Mouse (Mus musculus) thymus, adult 2 months (tissue): ENCODE data around the gene Ssh2.

Experiments
- CTCF ChIP-seq: fragments of 200-500 bp; IDR thresholded peaks from 2 replicates; pipeline ENCODE4 v1.5.1; 2012; ENCODE audit warnings: mild to moderate bottlenecking, control low read depth, low read length, moderate library complexity, borderline replicate concordance; ENCODE audit not compliant: control insufficient read depth, poor library complexity, insufficient read depth; ENCODE audit errors: extremely low read depth
- POLR2A ChIP-seq: fragments of 200-500 bp; IDR thresholded peaks from 2 replicates; pipeline ENCODE4 v1.6.1; 2012; ENCODE audit warnings: mild to moderate bottlenecking, low read length, control low read depth, moderate library complexity; ENCODE audit not compliant: control insufficient read depth, poor library complexity, insufficient read depth; ENCODE audit errors: extremely low read depth

DNA sequence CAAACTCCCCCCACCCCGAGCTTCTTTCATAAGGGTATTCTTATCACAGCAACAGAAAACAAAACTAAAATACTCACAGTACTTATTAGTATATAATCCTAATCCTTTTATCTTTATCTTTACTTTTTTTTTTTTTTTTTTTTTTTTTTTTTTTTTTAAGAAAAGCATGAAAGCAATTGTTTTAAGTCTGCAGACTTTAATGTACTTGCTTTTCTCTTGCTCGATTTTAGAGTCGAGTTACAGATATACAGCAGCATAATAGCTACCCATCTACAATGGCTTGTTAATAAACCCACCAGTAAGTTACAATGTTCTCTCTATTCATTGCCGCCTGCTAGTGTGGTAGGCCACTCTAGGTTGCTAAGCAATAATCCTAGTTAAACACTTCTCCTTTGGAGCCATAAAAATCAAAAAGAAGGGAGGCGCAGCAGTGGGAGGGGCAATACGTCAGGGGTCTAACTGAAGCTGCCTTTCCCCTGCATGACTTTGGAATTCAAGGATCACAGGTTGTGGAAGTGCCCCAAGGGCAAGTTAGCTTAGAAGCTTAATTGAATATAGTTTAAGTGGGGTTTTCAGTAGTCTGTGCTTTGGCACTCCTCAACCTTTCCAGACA is 22.0 kb upstream of the Ssh2 start:
- TF ChIP-seq CTCF (no peak), POLR2A (no peak)
